Mouse (Mus musculus) thymus, adult 2 months (tissue): ENCODE results near the gene Gp5. TPM values are rescaled to one million over a fixed set of nuclear protein-coding genes. Genes with fewer than 3 reads are reported as not detected.
"Not testable (repeated sequence)": the region's sequence is repeated elsewhere in the genome, so short reads cannot be mapped to it uniquely, and the experiment has no call there.

Experiments
- DNase-seq: peaks from one replicate; pipeline ENCODE4 v3.0.0; 2021
- H3K27ac ChIP-seq: fragments of 200-500 bp; 2 replicates; pipeline ENCODE4 v1.5.1; 2012; ENCODE audit warnings: low read length, control low read depth; ENCODE audit not compliant: control insufficient read depth, insufficient read depth
- H3K27me3 ChIP-seq: fragments of 200-500 bp; 2 replicates; pipeline ENCODE4 v1.6.1; 2012; ENCODE audit warnings: mild to moderate bottlenecking, low read length, moderate library complexity, mixed read lengths; ENCODE audit not compliant: control insufficient read depth, insufficient read depth
- H3K36me3 ChIP-seq: fragments of 200-500 bp; 2 replicates; pipeline ENCODE4 v1.6.1; 2012; ENCODE audit warnings: mild to moderate bottlenecking, low read length, moderate library complexity; ENCODE audit not compliant: control insufficient read depth, insufficient read depth
- H3K4me1 ChIP-seq: fragments of 200-500 bp; replicated peaks from 2 replicates; pipeline ENCODE4 v1.6.1; 2012; ENCODE audit warnings: low read length; ENCODE audit not compliant: control insufficient read depth, insufficient read depth
- H3K4me3 ChIP-seq: fragments of 200-500 bp; 2 replicates; pipeline ENCODE4 v1.5.1; 2012; ENCODE audit warnings: mild to moderate bottlenecking, low read length, control low read depth, moderate library complexity; ENCODE audit not compliant: control insufficient read depth, insufficient read depth
- CTCF ChIP-seq: fragments of 200-500 bp; IDR thresholded peaks from 2 replicates; pipeline ENCODE4 v1.5.1; 2012; ENCODE audit warnings: mild to moderate bottlenecking, control low read depth, low read length, moderate library complexity, borderline replicate concordance; ENCODE audit not compliant: control insufficient read depth, poor library complexity, insufficient read depth; ENCODE audit errors: extremely low read depth
- POLR2A ChIP-seq: fragments of 200-500 bp; IDR thresholded peaks from 2 replicates; pipeline ENCODE4 v1.6.1; 2012; ENCODE audit warnings: mild to moderate bottlenecking, low read length, control low read depth, moderate library complexity; ENCODE audit not compliant: control insufficient read depth, poor library complexity, insufficient read depth; ENCODE audit errors: extremely low read depth
- WGBS: fragments of 180-500 bp; shearing (Covaris S2); methylation state at CpG from one replicate; pipeline ENCODE4 v1.1.7; 2018; 5-methylcytosine and 5-hydroxymethylcytosine counted together
- polyA plus RNA-seq: library from polyadenylated mRNA; depleted of rRNA; stranded (reverse); fragments of >200 nt; gene quantifications from 2 replicates; pipeline ENCODE4 v1.2.3, GENCODE M21; 2012; rRNA removed

Gp5 gene
- polyA plus RNA-seq, result 1.6 TPM in 2 replicates

DNA sequence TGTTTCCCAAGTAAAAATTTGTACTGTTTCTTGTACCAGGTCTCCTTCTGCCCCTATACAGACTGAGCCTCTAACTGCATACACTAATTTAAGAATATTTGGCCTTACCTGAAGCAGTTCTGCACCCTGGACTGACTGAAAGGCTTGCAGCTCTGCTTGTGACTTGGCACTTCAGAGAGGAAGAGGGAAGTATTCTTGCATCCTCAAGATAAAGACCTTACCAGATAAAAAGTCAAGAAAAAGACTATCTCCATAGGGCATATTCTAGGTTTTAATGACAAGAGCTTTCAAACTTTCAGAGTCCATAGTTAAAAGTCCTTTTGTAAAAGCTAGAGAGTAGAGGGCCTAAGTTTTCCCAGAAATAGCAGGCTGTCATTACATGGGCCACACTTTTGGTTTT is at the start of gene Gp5:
Gp5 (minus strand) TSS at position 133 of the 400 bp plus-strand sequence.
- peaks cover 9% of the 10 kb centered on the region for H3K36me3 ChIP-seq
- TF ChIP-seq POLR2A (no peak), CTCF (no peak)
- DNase-seq, result no peak
- no peak within 1 kb of the TSS for H3K27ac ChIP-seq
- peaks cover 15% of the 10 kb centered on the region for H3K4me1 ChIP-seq
- no peaks in the 10 kb centered on the region; the same call in 1 of the 2 replicates for H3K27me3 ChIP-seq
- peak within 1 kb of the TSS; percentile 3; the same call in 1 of the 2 replicates for H3K4me3 ChIP-seq

DNA sequence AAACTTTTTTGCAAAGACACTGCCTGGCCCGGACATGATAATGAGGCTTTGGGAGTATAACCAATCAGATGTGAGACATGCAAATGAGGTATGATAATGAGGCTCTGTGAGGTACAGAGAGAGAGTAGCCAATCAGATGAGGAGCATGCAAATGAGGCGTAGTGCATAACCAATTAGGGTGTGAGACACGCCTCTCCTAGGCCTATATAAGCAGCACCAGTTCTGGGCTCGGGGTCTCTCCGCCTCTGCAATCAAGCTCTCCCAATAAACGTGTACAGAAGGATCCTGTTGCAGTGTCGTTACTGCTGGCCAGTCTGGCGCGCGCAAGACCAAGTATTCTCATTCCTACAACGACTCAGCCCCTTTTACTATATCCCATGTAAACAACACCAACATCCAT is 42.9 kb upstream of the Gp5 start:
- 99% methylated on average over 11 of the region's 11 CpGs for WGBS
- not testable (repeated sequence) for DNase-seq

DNA sequence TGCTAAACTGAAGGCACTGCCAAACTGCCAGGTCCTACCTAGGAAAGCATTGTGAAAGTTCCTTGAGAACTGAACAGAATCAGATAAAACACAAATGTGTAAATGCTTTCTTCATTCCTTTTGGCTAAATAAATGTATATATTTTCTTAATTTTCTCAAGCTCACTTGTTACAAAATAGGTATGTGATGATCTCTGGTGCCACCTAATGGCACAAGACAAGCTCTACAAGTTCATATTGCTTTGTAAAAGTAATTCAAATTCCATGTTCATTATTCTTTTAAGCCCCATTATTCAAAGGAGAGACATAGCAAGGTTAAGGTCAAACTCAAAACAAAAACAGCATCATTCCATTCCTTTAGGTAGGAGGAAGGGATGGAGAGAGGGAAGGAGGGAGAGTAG is 3.7 kb upstream of the Gp5 start:
- no peak for DNase-seq

More for the DNA sequence above, 42.9 kb upstream of the Gp5 start:
- H3K4me1 ChIP-seq, H3K27ac ChIP-seq, H3K27me3 ChIP-seq, H3K4me3 ChIP-seq: not testable (repeated sequence)
- H3K36me3 ChIP-seq, result peaks cover 73% of the 10 kb centered on the region

DNA sequence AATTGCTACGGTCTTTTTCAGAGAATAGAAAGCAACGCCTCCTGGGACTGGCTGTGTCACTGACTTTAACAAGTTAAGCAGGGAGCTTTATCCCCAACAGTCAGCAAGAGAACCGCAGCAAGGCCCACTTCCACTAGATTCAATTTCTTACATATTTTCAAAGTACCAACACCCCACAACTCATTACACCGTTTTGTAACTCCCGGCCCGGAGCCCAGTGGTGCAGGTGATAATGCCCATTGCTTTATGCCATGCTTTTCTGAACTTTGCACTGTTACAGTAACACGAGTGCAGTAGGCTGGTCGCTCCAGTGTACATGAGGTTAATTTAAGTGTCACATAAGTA is 436 bp downstream of the Gp5 start:
- DNase-seq, result no peak
- no peaks in the 10 kb centered on the region; the same call in 1 of the 2 replicates for H3K27me3 ChIP-seq
- peaks cover 5% of the 10 kb centered on the region for H3K36me3 ChIP-seq
- H3K4me1 ChIP-seq, result peaks cover 15% of the 10 kb centered on the region
- WGBS, result 87% methylated on average over 8 of the region's 8 CpGs
- no peak for TF ChIP-seq POLR2A
- no peak for TF ChIP-seq CTCF
- H3K4me3 ChIP-seq, result no peak overlapping the region
- H3K27ac ChIP-seq, result no peak overlapping the region

More for the DNA sequence above, 3.7 kb upstream of the Gp5 start:
- no peak overlapping the region for H3K4me3 ChIP-seq
- H3K4me1 ChIP-seq, result peaks cover 6% of the 10 kb centered on the region
- H3K27me3 ChIP-seq, result no peaks in the 10 kb centered on the region; the same call in 1 of the 2 replicates
- peaks cover 17% of the 10 kb centered on the region for H3K36me3 ChIP-seq
- no peak overlapping the region for H3K27ac ChIP-seq
- TF ChIP-seq CTCF (no peak), POLR2A (no peak)

- TF ChIP-seq CTCF, result no peak
- no peak for TF ChIP-seq POLR2A
- H3K4me3 ChIP-seq, result peak overlapping the region; percentile 41; the same call in 1 of the 2 replicates
- no peaks in the 10 kb centered on the region; the same call in 1 of the 2 replicates for H3K27me3 ChIP-seq
- H3K4me1 ChIP-seq, result peaks cover 15% of the 10 kb centered on the region
- no peak for DNase-seq
- WGBS, result 6% methylated on average over 34 of the region's 34 CpGs
- H3K27ac ChIP-seq, result no peak overlapping the region
- H3K36me3 ChIP-seq, result peaks cover 1% of the 10 kb centered on the region
Measured at GRCm38 (mm10) chr16:30309395-30310170, 996 bp downstream of the Gp5 start.

GRCm38 (mm10) chr16:30308616-30309394 is 1.8 kb downstream of the Gp5 start:
- H3K36me3 ChIP-seq, result no peaks in the 10 kb centered on the region
- WGBS, result 1% methylated on average over 72 of the region's 72 CpGs
- no peaks in the 10 kb centered on the region; the same call in 1 of the 2 replicates for H3K27me3 ChIP-seq
- H3K4me1 ChIP-seq, result peaks cover 15% of the 10 kb centered on the region
- peak; percentile 33 for DNase-seq
- 0 out of 2 replicates have a peak, but pooled peaks have one; percentile 11 for TF ChIP-seq CTCF
- no peak for TF ChIP-seq POLR2A
- H3K4me3 ChIP-seq, result peak overlapping the region; percentile 41
- no peak overlapping the region for H3K27ac ChIP-seq
